Mouse (Mus musculus): ENCODE measurements around the gene Cnksr3. TPM values are rescaled to one million over a fixed set of nuclear protein-coding genes. Genes with fewer than 3 reads are reported as not detected.

Cnksr3 gene
- polyA plus RNA-seq, 1 experiment from 2014 or later: 3.2 TPM

- Histone ChIP-seq H3K9me3 (replicated peaks; ENCODE audit: control insufficient read depth, low read length) (no peaks in the 10 kb centered on the region), H3K36me3 (ENCODE audit: control insufficient read depth, insufficient read depth, low read length) (no peaks in the 10 kb centered on the region), H3K4me3 (ENCODE audit: low read depth, low read length) (no peak overlapping the region), H3K4me2 (ENCODE audit: low read length) (no peak overlapping the region), H3K9ac (ENCODE audit: low read length) (no peak overlapping the region), H3K4me1 (ENCODE audit: control insufficient read depth, insufficient read depth, low read length) (no peaks in the 10 kb centered on the region), H3K27me3 (replicated peaks; ENCODE audit: control insufficient read depth, insufficient read depth, low read length) (no peaks in the 10 kb centered on the region), H3K27ac (ENCODE audit: low read depth, low read length) (no peak overlapping the region)
- ATAC-seq (no peak), DNase-seq (ENCODE audit: low spot score) (no peak)
- 79% methylated on average over 7 of the region's 7 CpGs for WGBS
These were observed 11.4 kb downstream of the Cnksr3 start for GRCm38 (mm10) chr10:7200665-7201064.

- ATAC-seq: no peak
- no peak overlapping the region for H3K4me2 ChIP-seq (ENCODE audit: low read length)
- no peaks in the 10 kb centered on the region for H3K9me3 ChIP-seq (replicated peaks; ENCODE audit: control insufficient read depth, low read length)
- no peak overlapping the region for H3K4me3 ChIP-seq (ENCODE audit: low read depth, low read length)
- no peaks in the 10 kb centered on the region for H3K36me3 ChIP-seq (ENCODE audit: control insufficient read depth, insufficient read depth, low read length)
- H3K4me1 ChIP-seq (ENCODE audit: control insufficient read depth, insufficient read depth, low read length): no peaks in the 10 kb centered on the region
- DNase-seq (ENCODE audit: low spot score): no peak
- H3K27me3 ChIP-seq (replicated peaks; ENCODE audit: control insufficient read depth, insufficient read depth, low read length): no peaks in the 10 kb centered on the region
- no peak overlapping the region for H3K9ac ChIP-seq (ENCODE audit: low read length)
- no peak overlapping the region for H3K27ac ChIP-seq (ENCODE audit: low read depth, low read length)
These were observed 13.8 kb downstream of the Cnksr3 start for GRCm38 (mm10) chr10:7198201-7198600.

- Histone ChIP-seq H3K9me3 (replicated peaks; ENCODE audit: control insufficient read depth, low read length) (no peaks in the 10 kb centered on the region), H3K27me3 (replicated peaks; ENCODE audit: control insufficient read depth, insufficient read depth, low read length) (no peaks in the 10 kb centered on the region), H3K9ac (ENCODE audit: low read length) (no peak overlapping the region), H3K4me2 (ENCODE audit: low read length) (no peak overlapping the region), H3K4me3 (ENCODE audit: low read depth, low read length) (no peak overlapping the region), H3K27ac (ENCODE audit: low read depth, low read length) (no peak overlapping the region), H3K36me3 (ENCODE audit: control insufficient read depth, insufficient read depth, low read length) (no peaks in the 10 kb centered on the region), H3K4me1 (ENCODE audit: control insufficient read depth, insufficient read depth, low read length) (no peaks in the 10 kb centered on the region)
- DNase-seq (ENCODE audit: low spot score) (no peak), ATAC-seq (no peak)
- 87% methylated on average over 6 of the region's 6 CpGs for WGBS
These were observed 14.3 kb downstream of the Cnksr3 start for GRCm38 (mm10) chr10:7197733-7198132.

- Histone ChIP-seq H3K27ac (ENCODE audit: low read depth, low read length) (no peak overlapping the region), H3K9me3 (replicated peaks; ENCODE audit: control insufficient read depth, low read length) (no peaks in the 10 kb centered on the region), H3K4me2 (ENCODE audit: low read length) (no peak overlapping the region), H3K27me3 (replicated peaks; ENCODE audit: control insufficient read depth, insufficient read depth, low read length) (no peaks in the 10 kb centered on the region), H3K4me1 (ENCODE audit: control insufficient read depth, insufficient read depth, low read length) (no peaks in the 10 kb centered on the region), H3K4me3 (ENCODE audit: low read depth, low read length) (no peak overlapping the region), H3K9ac (ENCODE audit: low read length) (no peak overlapping the region), H3K36me3 (ENCODE audit: control insufficient read depth, insufficient read depth, low read length) (no peaks in the 10 kb centered on the region)
- DNase-seq (ENCODE audit: low spot score) (no peak), ATAC-seq (peak; percentile 21; the same call in 1 of the 2 replicates)
- WGBS: 64% methylated on average over 8 of the region's 8 CpGs
These were observed 15.2 kb downstream of the Cnksr3 start for GRCm38 (mm10) chr10:7196668-7197400.

GRCm38 (mm10) chr10:7195927-7196326 lies 16.1 kb downstream of the Cnksr3 start:
- H3K36me3 ChIP-seq (ENCODE audit: control insufficient read depth, insufficient read depth, low read length): no peaks in the 10 kb centered on the region
- H3K9ac ChIP-seq (ENCODE audit: low read length): no peak overlapping the region
- H3K27me3 ChIP-seq (replicated peaks; ENCODE audit: control insufficient read depth, insufficient read depth, low read length): no peaks in the 10 kb centered on the region
- ATAC-seq (no peak), DNase-seq (ENCODE audit: low spot score) (no peak)
- H3K4me3 ChIP-seq (ENCODE audit: low read depth, low read length): no peak overlapping the region
- WGBS: 90% methylated on average over 6 of the region's 6 CpGs
- no peaks in the 10 kb centered on the region for H3K4me1 ChIP-seq (ENCODE audit: control insufficient read depth, insufficient read depth, low read length)
- H3K9me3 ChIP-seq (replicated peaks; ENCODE audit: control insufficient read depth, low read length): no peaks in the 10 kb centered on the region
- H3K27ac ChIP-seq (ENCODE audit: low read depth, low read length): no peak overlapping the region
- H3K4me2 ChIP-seq (ENCODE audit: low read length): no peak overlapping the region

GRCm38 (mm10) chr10:7191721-7192413 lies 20.2 kb downstream of the Cnksr3 start:
- H3K4me3 ChIP-seq (ENCODE audit: low read depth, low read length): no peak overlapping the region
- no peak overlapping the region for H3K27ac ChIP-seq (ENCODE audit: low read depth, low read length)
- H3K36me3 ChIP-seq (ENCODE audit: control insufficient read depth, insufficient read depth, low read length): no peaks in the 10 kb centered on the region
- H3K9ac ChIP-seq (ENCODE audit: low read length): no peak overlapping the region
- no peak overlapping the region for H3K4me2 ChIP-seq (ENCODE audit: low read length)
- ATAC-seq (no peak), DNase-seq (ENCODE audit: low spot score) (no peak)
- 89% methylated on average over 9 of the region's 9 CpGs for WGBS
- no peaks in the 10 kb centered on the region for H3K4me1 ChIP-seq (ENCODE audit: control insufficient read depth, insufficient read depth, low read length)
- no peaks in the 10 kb centered on the region for H3K9me3 ChIP-seq (replicated peaks; ENCODE audit: control insufficient read depth, low read length)
- H3K27me3 ChIP-seq (replicated peaks; ENCODE audit: control insufficient read depth, insufficient read depth, low read length): no peaks in the 10 kb centered on the region

- ATAC-seq (no peak), DNase-seq (ENCODE audit: low spot score) (no peak)
- Histone ChIP-seq H3K4me3 (ENCODE audit: low read depth, low read length) (no peak overlapping the region), H3K4me1 (ENCODE audit: control insufficient read depth, insufficient read depth, low read length) (no peaks in the 10 kb centered on the region), H3K27me3 (replicated peaks; ENCODE audit: control insufficient read depth, insufficient read depth, low read length) (no peaks in the 10 kb centered on the region), H3K4me2 (ENCODE audit: low read length) (no peak overlapping the region), H3K9me3 (replicated peaks; ENCODE audit: control insufficient read depth, low read length) (no peaks in the 10 kb centered on the region), H3K36me3 (ENCODE audit: control insufficient read depth, insufficient read depth, low read length) (no peaks in the 10 kb centered on the region), H3K9ac (ENCODE audit: low read length) (no peak overlapping the region), H3K27ac (ENCODE audit: low read depth, low read length) (no peak overlapping the region)
- 88% methylated on average over 6 of the region's 6 CpGs for WGBS
These were observed 22.8 kb downstream of the Cnksr3 start for GRCm38 (mm10) chr10:7189194-7189593.

- WGBS: 85% methylated on average over 7 of the region's 7 CpGs
- H3K9ac ChIP-seq (ENCODE audit: low read length): no peak overlapping the region
- no peak overlapping the region for H3K4me3 ChIP-seq (ENCODE audit: low read depth, low read length)
- no peak overlapping the region for H3K4me2 ChIP-seq (ENCODE audit: low read length)
- no peaks in the 10 kb centered on the region for H3K9me3 ChIP-seq (replicated peaks; ENCODE audit: control insufficient read depth, low read length)
- no peaks in the 10 kb centered on the region for H3K4me1 ChIP-seq (ENCODE audit: control insufficient read depth, insufficient read depth, low read length)
- H3K36me3 ChIP-seq (ENCODE audit: control insufficient read depth, insufficient read depth, low read length): no peaks in the 10 kb centered on the region
- no peak overlapping the region for H3K27ac ChIP-seq (ENCODE audit: low read depth, low read length)
- ATAC-seq (no peak), DNase-seq (ENCODE audit: low spot score) (no peak)
- no peaks in the 10 kb centered on the region for H3K27me3 ChIP-seq (replicated peaks; ENCODE audit: control insufficient read depth, insufficient read depth, low read length)
These were observed 24.2 kb downstream of the Cnksr3 start for GRCm38 (mm10) chr10:7187881-7188280.

GRCm38 (mm10) chr10:7186992-7187391 lies 25.0 kb downstream of the Cnksr3 start:
- DNase-seq (ENCODE audit: low spot score) (no peak), ATAC-seq (no peak)
- Histone ChIP-seq H3K4me3 (ENCODE audit: low read depth, low read length) (no peak overlapping the region), H3K9ac (ENCODE audit: low read length) (no peak overlapping the region), H3K36me3 (ENCODE audit: control insufficient read depth, insufficient read depth, low read length) (no peaks in the 10 kb centered on the region), H3K27ac (ENCODE audit: low read depth, low read length) (no peak overlapping the region), H3K27me3 (replicated peaks; ENCODE audit: control insufficient read depth, insufficient read depth, low read length) (no peaks in the 10 kb centered on the region), H3K4me1 (ENCODE audit: control insufficient read depth, insufficient read depth, low read length) (no peaks in the 10 kb centered on the region), H3K9me3 (replicated peaks; ENCODE audit: control insufficient read depth, low read length) (no peaks in the 10 kb centered on the region), H3K4me2 (ENCODE audit: low read length) (no peak overlapping the region)
- WGBS: 95% methylated on average over 5 of the region's 5 CpGs
